Mouse (Mus musculus) kidney, adult 2 months (tissue): Measurements from ENCODE around the gene Tent5b. TPM values are rescaled to one million over a fixed set of nuclear protein-coding genes. Genes with fewer than 3 reads are reported as not detected.

Experiments used
- DNase-seq: peaks from one replicate; pipeline ENCODE4 v3.0.0; 2021
- H3K27ac ChIP-seq: fragments of 200-500 bp; 2 replicates; pipeline ENCODE4 v1.5.1; 2012; ENCODE audit warnings: low read depth, low read length, control low read depth, inconsistent platforms; ENCODE audit not compliant: insufficient read depth
- H3K27me3 ChIP-seq: fragments of 200-500 bp; replicated peaks from 2 replicates; pipeline ENCODE4 v1.6.1; 2012; ENCODE audit warnings: mild to moderate bottlenecking, moderate library complexity, low read length, inconsistent platforms; ENCODE audit not compliant: control insufficient read depth, insufficient read depth
- H3K36me3 ChIP-seq: fragments of 200-500 bp; 2 replicates; pipeline ENCODE4 v1.6.1; 2012; ENCODE audit warnings: mild to moderate bottlenecking, moderate library complexity, low read length, inconsistent platforms; ENCODE audit not compliant: control insufficient read depth, insufficient read depth
- H3K4me1 ChIP-seq: fragments of 200-500 bp; 2 replicates; pipeline ENCODE4 v1.6.1; 2011; ENCODE audit warnings: low read length; ENCODE audit not compliant: control insufficient read depth, insufficient read depth
- H3K4me3 ChIP-seq: fragments of 200-500 bp; 2 replicates; pipeline ENCODE4 v1.5.1; 2011; ENCODE audit warnings: mild to moderate bottlenecking, low read depth, low read length, control low read depth; ENCODE audit not compliant: insufficient read depth
- CTCF ChIP-seq: fragments of 200-500 bp; conservative IDR thresholded peaks from 2 replicates; pipeline ENCODE4 v1.5.1; 2011; ENCODE audit warnings: low read depth, mild to moderate bottlenecking, control low read depth, low read length, moderate library complexity, mixed read lengths; ENCODE audit not compliant: insufficient read depth, insufficient read length
- POLR2A ChIP-seq: fragments of 200-500 bp; IDR thresholded peaks from one replicate; pipeline ENCODE4 v1.6.1; 2011; ENCODE audit warnings: low read depth, low read length, control low read depth
- WGBS: fragments of 180-500 bp; shearing (Covaris S2); methylation state at CpG from one replicate; pipeline ENCODE4 v1.1.7; 2018; 5-methylcytosine and 5-hydroxymethylcytosine counted together
- polyA plus RNA-seq: library from polyadenylated mRNA; depleted of rRNA; stranded (reverse); fragments of >200 nt; gene quantifications from 2 replicates; pipeline ENCODE4 v1.2.3, GENCODE M21; 2012; rRNA removed

Gene Tent5b
- polyA plus RNA-seq, 1 experiment = 2.9 TPM

DNA sequence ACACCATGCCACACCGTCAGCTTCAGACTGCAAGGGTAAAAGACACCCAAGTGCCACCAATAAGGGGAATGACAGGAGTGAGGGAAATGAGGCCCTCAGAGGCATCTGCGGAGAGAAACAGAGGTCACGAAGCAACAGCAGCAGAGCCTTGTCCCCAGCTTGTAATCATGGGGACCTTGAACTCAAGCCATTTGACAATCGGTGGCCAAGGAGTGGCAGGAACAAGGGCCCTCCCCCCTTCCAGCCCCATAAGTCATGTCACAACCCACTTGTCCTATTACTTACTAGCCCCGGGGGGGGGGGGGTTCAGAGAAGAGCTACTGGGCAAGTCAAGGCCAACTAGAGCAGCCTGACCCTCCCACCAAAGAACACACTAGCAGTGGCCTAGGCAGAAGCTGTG lies 56.7 kb downstream of the Tent5b start:
- Histone ChIP-seq H3K27me3 (no peaks in the 10 kb centered on the region), H3K4me1 (no peaks in the 10 kb centered on the region; the same call in 1 of the 2 replicates), H3K36me3 (no peaks in the 10 kb centered on the region), H3K27ac (no peak overlapping the region), H3K4me3 (no peak overlapping the region)
- TF ChIP-seq CTCF = no peak
- no peak for TF ChIP-seq POLR2A
- no peak for DNase-seq
- 79% methylated on average over 5 of the region's 5 CpGs for WGBS

Other genes with a start within 250 kb of the Tent5b start
- gene Map3k6, start 239.3 kb upstream of the Tent5b start, polyA plus RNA-seq = 3.8 and 4.3 TPM in 2 replicates
- gene Sytl1, start 217.0 kb upstream of the Tent5b start, polyA plus RNA-seq = 5.9 TPM in 2 replicates
- 70.6 and 80.4 TPM in 2 replicates for gene Tmem222, start 202.3 kb upstream of the Tent5b start, polyA plus RNA-seq
- gene Wdtc1, start 126.7 kb upstream of the Tent5b start, polyA plus RNA-seq = 64.1 and 64.4 TPM in 2 replicates
- 30.1 and 32.3 TPM in 2 replicates for gene Slc9a1, start 110.4 kb upstream of the Tent5b start, polyA plus RNA-seq
- 0.43 and 0.97 TPM in 2 replicates for gene Trnp1, start 18.4 kb downstream of the Tent5b start, polyA plus RNA-seq
- 39.7 and 42.3 TPM in 2 replicates for gene Kdf1, start 38.8 kb downstream of the Tent5b start, polyA plus RNA-seq
- gene Nudc, start 65.9 kb downstream of the Tent5b start, polyA plus RNA-seq = 42.7 and 61.4 TPM in 2 replicates
- 6.0 and 6.8 TPM in 2 replicates for gene Nr0b2, start 73.2 kb downstream of the Tent5b start, polyA plus RNA-seq
- 3.8 and 4.6 TPM in 2 replicates for gene Gpatch3, start 94.6 kb downstream of the Tent5b start, polyA plus RNA-seq
- 26.7 and 31.4 TPM in 2 replicates for gene Gpn2, start 104.2 kb downstream of the Tent5b start, polyA plus RNA-seq
- gene Sfn, start 122.0 kb downstream of the Tent5b start, polyA plus RNA-seq = 7.2 and 7.6 TPM in 2 replicates
- 28.7 and 31.6 TPM in 2 replicates for gene Zdhhc18, start 170.0 kb downstream of the Tent5b start, polyA plus RNA-seq
- 15.8 and 16.2 TPM in 2 replicates for gene Pigv, start 192.5 kb downstream of the Tent5b start, polyA plus RNA-seq